Mouse (Mus musculus): ENCODE measurements around the gene Prss38. TPM values are rescaled to one million over a fixed set of nuclear protein-coding genes. Genes with fewer than 3 reads are reported as not detected.

The Prss38 gene
- total RNA-seq, 4 experiments from 2014 or later: not detected

GRCm38 (mm10) chr11:59322988-59323387 lies 52.5 kb downstream of the Prss38 start:
- DNase-seq (ENCODE audit: low spot score): no peak

Small RNA genes within 50 kb of the gene (microRNA-seq; reads per million reads assigned to microRNA genes)
- not detected for gene Gm24756

Other genes with a start within 250 kb of the Prss38 start
- 1,000 to 10,000 TPM in 1 of 4 experiments, 100 to 1,000 TPM in 3; 788 to 1,002 (median 896) TPM for gene Obscn, start 239.3 kb downstream of the Prss38 start, total RNA-seq (2022)
- gene Iba57, start 211.9 kb downstream of the Prss38 start, total RNA-seq (2022): 10 to 100 TPM; 14.8 to 21.8 (median 19.4) TPM
- under 1 TPM; 0.62 to 0.82 (median 0.63) TPM for gene Gjc2, start 192.4 kb downstream of the Prss38 start, total RNA-seq (2022)
- gene Guk1, start 183.4 kb downstream of the Prss38 start, total RNA-seq (2022): 100 to 1,000 TPM; 112 to 142 (median 128) TPM
- gene Mrpl55, start 173.2 kb downstream of the Prss38 start, total RNA-seq (2022): 100 to 1,000 TPM; 100 to 119 (median 114) TPM
- gene 2310033P09Rik, start 167.3 kb downstream of the Prss38 start, total RNA-seq (2022): 10 to 100 TPM in 3 of 4 experiments, 1 to 10 TPM in 1; 9.8 to 12.9 (median 10.6) TPM
- gene Arf1, start 147.4 kb downstream of the Prss38 start, total RNA-seq (2022): 100 to 1,000 TPM; 261 to 279 (median 274) TPM
- not detected for gene Wnt3a, start 84.9 kb downstream of the Prss38 start, total RNA-seq (2022)
- gene Wnt9a, start 68.7 kb downstream of the Prss38 start, total RNA-seq (2022): 1 to 10 TPM; 4.3 to 4.9 (median 4.6) TPM
- 10 to 100 TPM; 10.4 to 13.8 (median 12.5) TPM for gene Jmjd4, start 74.4 kb upstream of the Prss38 start, total RNA-seq (2022)
- 10 to 100 TPM; 41.5 to 52.6 (median 44.8) TPM for gene Snap47, start 75.5 kb upstream of the Prss38 start, total RNA-seq (2022)
- gene Zfp867, start 96.8 kb upstream of the Prss38 start, total RNA-seq (2022): 1 to 10 TPM; 3.4 to 5.3 (median 4.2) TPM
- 10 to 100 TPM; 11.1 to 14.3 (median 13.3) TPM for gene Zkscan17, start 151.1 kb upstream of the Prss38 start, total RNA-seq (2022)
- under 1 TPM; 0.25 to 0.92 (median 0.43) TPM for gene Nlrp3, start 165.9 kb upstream of the Prss38 start, total RNA-seq (2022)
- gene Olfr222, start 200.6 kb upstream of the Prss38 start, total RNA-seq (2022): not detected
- not detected for gene Olfr223, start 217.6 kb upstream of the Prss38 start, total RNA-seq (2022)

Measured in heart, adult 8-10 months (tissue).